Mouse (Mus musculus) heart, postnatal 0 days (tissue): ENCODE measurements around the gene Tdgf1. TPM values are rescaled to one million over a fixed set of nuclear protein-coding genes. Genes with fewer than 3 reads are reported as not detected.
A peak's percentile ranks its signal among the peaks of the same experiment; 100 is the strongest.

Source experiments
- ATAC-seq: fragments of 200-750 bp; cut with Nextera tagmentation; 2 replicates; pipeline ENCODE4 v1.8.0; 2017; ENCODE audit warnings: low read depth, moderate number of reproducible peaks, moderate library complexity; ENCODE audit not compliant: insufficient read depth
- DNase-seq: peaks from one replicate; pipeline ENCODE4 v3.0.0-alpha.2; 2016; ENCODE audit warnings: low spot score
- H3K27ac ChIP-seq: fragments of 300-500 bp; sonication (generic); 2 replicates; pipeline ENCODE4 v1.5.1; 2014; ENCODE audit warnings: low read depth, mild to moderate bottlenecking
- H3K27me3 ChIP-seq: fragments of 300-500 bp; sonication (generic); 2 replicates; pipeline ENCODE4 v1.6.1; 2014; ENCODE audit warnings: low read length, mixed read lengths; ENCODE audit not compliant: control insufficient read depth, insufficient read depth
- H3K36me3 ChIP-seq: fragments of 300-500 bp; sonication (generic); replicated peaks from 2 replicates; pipeline ENCODE4 v1.6.1; 2014; ENCODE audit warnings: low read length, mixed read lengths; ENCODE audit not compliant: control insufficient read depth, insufficient read depth
- H3K4me1 ChIP-seq: fragments of 300-500 bp; sonication (generic); 2 replicates; pipeline ENCODE4 v1.6.1; 2014; ENCODE audit warnings: antibody characterized with exemption; ENCODE audit not compliant: control insufficient read depth, insufficient read depth
- H3K4me2 ChIP-seq: fragments of 300-500 bp; sonication (generic); 2 replicates; pipeline ENCODE4 v1.6.1; 2014; ENCODE audit warnings: low read depth, mild to moderate bottlenecking, low read length, moderate library complexity
- H3K4me3 ChIP-seq: fragments of 300-500 bp; sonication (generic); 2 replicates; pipeline ENCODE4 v1.5.1; 2014; ENCODE audit warnings: low read depth, low read length
- H3K9ac ChIP-seq: fragments of 300-500 bp; sonication (generic); replicated peaks from 2 replicates; pipeline ENCODE4 v1.6.1; 2014; ENCODE audit warnings: low read depth, low read length, mixed read lengths
- H3K9me3 ChIP-seq: fragments of 300-500 bp; sonication (generic); replicated peaks from 2 replicates; pipeline ENCODE4 v1.6.1; 2016; ENCODE audit warnings: low read length; ENCODE audit not compliant: control insufficient read depth
- CTCF ChIP-seq: IDR thresholded peaks from 2 replicates; pipeline ENCODE4 v1.5.1; 2016; ENCODE audit warnings: antibody characterized with exemption, control low read depth, low read depth
- EP300 ChIP-seq: IDR thresholded peaks from 2 replicates; pipeline ENCODE4 v1.6.1; 2016; ENCODE audit warnings: antibody characterized with exemption, low read depth
- WGBS: fragments of 180-500 bp; shearing (Covaris S2); extraction: QIAGEN DNeasy Blood & Tissue Kit; methylation state at CpG from one replicate; pipeline ENCODE4 v1.1.7; 2014; 5-methylcytosine and 5-hydroxymethylcytosine counted together
- polyA plus RNA-seq: library from polyadenylated mRNA; unstranded; fragments of >200 nt; fragmentation: Nextera tagmentation; extraction: Ambion mirVana; gene quantifications from 2 replicates; pipeline ENCODE4 v1.2.1, GENCODE M21; 2015
- total RNA-seq: library from RNA; depleted of rRNA; stranded (reverse); fragments of >200 nt; gene quantifications from 2 replicates; pipeline ENCODE4 v1.2.3, GENCODE M21; 2014; ENCODE audit warnings: low replicate concordance

Gene Tdgf1
- total and polyA plus RNA-seq, 2 experiments from 2014 or later, result not detected

DNA sequence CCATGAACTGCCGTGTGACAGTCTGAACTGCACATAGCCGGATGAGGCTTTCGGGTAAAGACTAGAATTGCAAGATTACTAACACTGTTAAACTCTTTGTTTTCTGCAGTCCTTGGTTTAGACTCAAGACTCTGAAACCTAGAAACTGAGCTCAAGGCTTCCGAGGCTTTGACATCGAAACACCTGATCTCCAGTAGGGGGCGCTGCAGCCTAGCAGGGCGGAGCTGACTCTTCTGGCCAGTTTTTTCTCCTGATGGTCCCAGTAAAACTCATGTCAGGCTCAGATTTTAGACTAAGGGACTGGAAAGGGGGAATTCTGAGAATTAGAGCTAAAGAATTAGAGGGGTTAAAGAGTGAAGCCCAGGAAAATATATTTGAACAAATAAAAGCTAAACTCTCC, 23.2 kb downstream of the Tdgf1 start:
- TF ChIP-seq EP300 (no peak), CTCF (peak; percentile 94)
- H3K27me3 ChIP-seq, result no peaks in the 10 kb centered on the region
- no peak overlapping the region for H3K27ac ChIP-seq
- H3K4me3 ChIP-seq, result no peak overlapping the region
- H3K9me3 ChIP-seq, result no peaks in the 10 kb centered on the region
- ATAC-seq (no peak), DNase-seq (peak; percentile 63)
- no peaks in the 10 kb centered on the region for H3K4me1 ChIP-seq
- H3K4me2 ChIP-seq, result peak overlapping the region; percentile 3; the same call in 1 of the 2 replicates
- H3K9ac ChIP-seq, result no peak overlapping the region
- 11% methylated on average over 7 of the region's 7 CpGs for WGBS
- H3K36me3 ChIP-seq, result no peaks in the 10 kb centered on the region

GRCm38 (mm10) chr9:110920665-110921419, 25.1 kb downstream of the Tdgf1 start:
- no peak overlapping the region for H3K9ac ChIP-seq
- H3K27me3 ChIP-seq, result no peaks in the 10 kb centered on the region
- ATAC-seq (no peak), DNase-seq (no peak)
- no peaks in the 10 kb centered on the region for H3K4me1 ChIP-seq
- H3K9me3 ChIP-seq, result no peaks in the 10 kb centered on the region
- H3K27ac ChIP-seq, result 0 out of 2 replicates have a peak overlapping the region, but pooled peaks have one; percentile 22
- WGBS, result 64% methylated on average over 15 of the region's 15 CpGs
- no peak overlapping the region for H3K4me3 ChIP-seq
- no peak overlapping the region for H3K4me2 ChIP-seq
- TF ChIP-seq CTCF (no peak), EP300 (no peak)
- H3K36me3 ChIP-seq, result no peaks in the 10 kb centered on the region

DNA sequence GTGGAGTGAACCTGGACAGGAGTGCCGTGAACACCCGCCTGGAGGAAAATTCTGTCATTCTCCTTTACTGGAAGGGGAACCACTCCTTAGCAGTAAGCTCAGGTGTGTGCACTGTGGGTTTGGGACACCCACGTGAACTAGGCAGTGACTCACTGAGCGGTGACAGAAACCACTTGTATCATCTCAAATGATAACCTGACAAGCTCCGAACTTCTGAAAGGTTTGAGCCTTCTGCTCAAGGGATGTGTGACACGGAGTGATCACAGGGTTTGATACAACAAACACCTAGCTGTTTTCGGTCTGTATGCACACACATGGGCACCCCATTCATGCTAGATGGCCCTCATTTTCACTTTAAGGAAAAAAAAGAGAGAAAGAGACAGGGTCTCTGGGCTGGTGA, 29.2 kb downstream of the Tdgf1 start, which contains the start of gene Fam240a:
Fam240a (minus strand) TSS at position 76 of the 400 bp plus-strand sequence.
- Histone ChIP-seq H3K27ac (no peak within 1 kb of the TSS), H3K27me3 (no peaks in the 10 kb centered on the region), H3K4me3 (no peak within 1 kb of the TSS), H3K9me3 (no peaks in the 10 kb centered on the region), H3K9ac (no peak within 1 kb of the TSS), H3K4me1 (no peaks in the 10 kb centered on the region), H3K4me2 (no peak within 1 kb of the TSS), H3K36me3 (no peaks in the 10 kb centered on the region)
- TF ChIP-seq EP300 (no peak), CTCF (no peak)
- no peak for ATAC-seq
- no peak for DNase-seq
- 75% methylated on average over 7 of the region's 7 CpGs for WGBS

GRCm38 (mm10) chr9:110915466-110915865, 30.5 kb downstream of the Tdgf1 start:
- Histone ChIP-seq H3K4me2 (no peak overlapping the region), H3K9ac (no peak overlapping the region), H3K4me3 (no peak overlapping the region), H3K4me1 (no peaks in the 10 kb centered on the region), H3K9me3 (no peaks in the 10 kb centered on the region), H3K27me3 (no peaks in the 10 kb centered on the region), H3K27ac (no peak overlapping the region), H3K36me3 (no peaks in the 10 kb centered on the region)
- 65% methylated on average over 8 of the region's 8 CpGs for WGBS
- DNase-seq, result no peak
- TF ChIP-seq EP300, result no peak
- TF ChIP-seq CTCF, result no peak
- no peak for ATAC-seq

- TF ChIP-seq CTCF, result no peak
- TF ChIP-seq EP300, result no peak
- Histone ChIP-seq H3K4me2 (no peak overlapping the region), H3K4me3 (no peak overlapping the region), H3K9ac (no peak overlapping the region), H3K36me3 (no peaks in the 10 kb centered on the region), H3K4me1 (no peaks in the 10 kb centered on the region), H3K9me3 (no peaks in the 10 kb centered on the region), H3K27ac (no peak overlapping the region), H3K27me3 (no peaks in the 10 kb centered on the region)
- ATAC-seq (no peak), DNase-seq (no peak)
- WGBS, result 51% methylated on average over 21 of the region's 21 CpGs
Measured at GRCm38 (mm10) chr9:110914631-110915236, 31.2 kb downstream of the Tdgf1 start.
